In genomic region chr11:43485855-43486254, GRCm38 (mm10) we compare ENCODE assay signal across 36 mouse cellular contexts. TPM values are rescaled to one million over a fixed set of nuclear protein-coding genes. Genes with fewer than 3 reads are reported as not detected.
"Had no signal": no experiment of that assay in that cellular context is flagged by ENCODE, and none has a peak within 500 bp of the region (broad histone marks: within the 10 kb centered on the region; RNA-seq: fewer than 3 reads in every experiment).

No protein-coding gene starts in this region.

- H3K9me3 ChIP-seq: limb, embryonic 10.5 days; limb, embryonic 12.5 days; limb, embryonic 13.5 days; limb, embryonic 15.5 days; liver, embryonic 12.5 days; liver, embryonic 13.5 days; liver, embryonic 15.5 days; lung, embryonic 15.5 days; megakaryocyte, embryonic 14.5 days; midbrain, embryonic 10.5 days; midbrain, embryonic 12.5 days; midbrain, embryonic 13.5 days; midbrain, embryonic 15.5 days; neural tube, embryonic 12.5 days had no signal

- H3K9ac ChIP-seq: limb, embryonic 12.5 days; limb, embryonic 13.5 days; limb, embryonic 15.5 days; liver, embryonic 12.5 days; liver, embryonic 13.5 days; liver, embryonic 14.5 days; liver, embryonic 15.5 days; liver, postnatal 0 days; lung, embryonic 14.5 days; lung, embryonic 15.5 days; midbrain, embryonic 12.5 days; midbrain, embryonic 13.5 days; midbrain, embryonic 15.5 days; neural tube, embryonic 12.5 days had no signal

- ATAC-seq: liver, embryonic 12.5 days; liver, postnatal 0 days; lung, postnatal 0 days; midbrain, embryonic 13.5 days; midbrain, embryonic 15.5 days; midbrain, embryonic 16.5 days had no signal

- DNase-seq: left cerebral cortex, postnatal 4 days; liver; liver, embryonic 13.5 days; liver, postnatal 0 days; lung, adult 18-20 months; lung, adult 2 months; lung, postnatal 10 days; lung, postnatal 14 days; lung, postnatal 36 days; lung, postnatal 4 days; midbrain, embryonic 14.5 days had no signal

- H3K27me3 ChIP-seq: limb, embryonic 12.5 days; limb, embryonic 13.5 days; limb, embryonic 15.5 days; liver, embryonic 13.5 days; liver, embryonic 15.5 days; lung, embryonic 15.5 days; midbrain, embryonic 13.5 days; midbrain, embryonic 15.5 days; neural tube, embryonic 12.5 days had no signal

- H3K4me1 ChIP-seq: liver, embryonic 15.5 days; neural tube, embryonic 12.5 days had no signal

- H3K36me3 ChIP-seq: limb, embryonic 10.5 days; limb, embryonic 12.5 days; limb, embryonic 13.5 days; liver, embryonic 12.5 days; liver, embryonic 13.5 days; liver, embryonic 15.5 days; lung, embryonic 15.5 days; midbrain, embryonic 10.5 days; midbrain, embryonic 12.5 days; midbrain, embryonic 13.5 days; midbrain, embryonic 15.5 days; neural tube, embryonic 12.5 days had no signal

- H3K4me3 ChIP-seq: limb, embryonic 10.5 days; limb, embryonic 12.5 days; limb, embryonic 13.5 days; limb, embryonic 15.5 days; liver, embryonic 12.5 days; liver, embryonic 13.5 days; liver, embryonic 15.5 days; lung, embryonic 15.5 days; megakaryocyte, embryonic 14.5 days; midbrain, embryonic 10.5 days; midbrain, embryonic 12.5 days; midbrain, embryonic 13.5 days; midbrain, embryonic 15.5 days; myocyte; neural tube, embryonic 12.5 days had no signal

- H3K27ac ChIP-seq: limb, embryonic 10.5 days; limb, embryonic 12.5 days; limb, embryonic 13.5 days; limb, embryonic 15.5 days; liver, embryonic 12.5 days; liver, embryonic 13.5 days; liver, embryonic 14.5 days; liver, embryonic 15.5 days; lung, embryonic 15.5 days; macrophage; midbrain, embryonic 10.5 days; midbrain, embryonic 12.5 days; midbrain, embryonic 13.5 days; midbrain, embryonic 15.5 days; neural tube, embryonic 12.5 days had no signal

- H3K4me2 ChIP-seq: limb, embryonic 12.5 days; limb, embryonic 13.5 days; limb, embryonic 15.5 days; liver, embryonic 11.5 days; liver, embryonic 12.5 days; liver, embryonic 13.5 days; liver, embryonic 15.5 days; lung, embryonic 14.5 days; lung, embryonic 15.5 days; midbrain, embryonic 11.5 days; midbrain, embryonic 12.5 days; midbrain, embryonic 13.5 days; midbrain, embryonic 15.5 days; neural tube, embryonic 12.5 days had no signal

RNA-seq across cellular contexts. Expression of gene C1qtnf2, which starts 11.8 kb away (rescaled TPM):
- total RNA-seq: megakaryocyte progenitor cell, adult 5-6 weeks; megakaryocyte, adult 5-6 weeks; megakaryocyte-erythroid progenitor cell, adult 5-6 weeks; monocyte, adult 5-6 weeks had no signal
- polyA plus RNA-seq: macrophage, myocyte had no signal

RNA-seq across cellular contexts. Expression of gene Ccnjl, which starts 42.7 kb away (rescaled TPM):
- total RNA-seq: megakaryocyte, adult 5-6 weeks; monocyte, adult 5-6 weeks had no signal
